Comparison of ENCODE assay signal across 6 mouse cellular contexts in the genomic region with DNA sequence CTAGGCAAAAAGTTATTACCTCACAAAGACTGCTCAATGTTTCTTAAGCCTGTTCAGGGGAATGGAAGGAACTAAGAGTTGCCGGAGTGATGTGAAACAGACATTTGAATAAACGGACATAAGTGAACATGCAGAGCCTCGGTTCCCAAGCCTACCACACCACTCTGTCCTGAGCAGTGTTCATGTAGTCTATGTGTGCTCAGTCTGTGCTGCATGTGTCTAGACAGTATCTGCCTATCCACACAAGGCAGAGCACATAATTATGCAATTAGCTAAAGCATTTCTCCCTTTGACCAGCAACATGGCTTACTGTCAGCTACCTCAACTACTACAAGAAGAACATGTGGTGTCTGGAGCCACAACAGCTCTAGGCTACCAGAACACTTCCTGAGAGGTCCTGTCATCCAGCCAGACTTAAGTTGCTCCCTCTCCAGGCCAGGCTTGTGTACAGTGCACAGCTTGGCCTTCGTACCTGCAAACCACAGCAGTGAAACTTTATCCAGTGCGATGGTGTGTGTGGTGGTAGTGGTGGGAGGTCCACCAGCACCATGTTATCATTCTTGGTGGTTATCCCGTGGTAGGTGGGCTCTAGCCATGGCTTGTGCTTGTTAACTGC. TPM values are rescaled to one million over a fixed set of nuclear protein-coding genes. Genes with fewer than 3 reads are reported as not detected.
"Had no signal": no experiment of that assay in that cellular context is flagged by ENCODE, and none has a peak within 500 bp of the region (broad histone marks: within the 10 kb centered on the region; RNA-seq: fewer than 3 reads in every experiment).

No protein-coding gene starts in this region.

RNA-seq across cellular contexts. Expression of a gene that starts 35.3 kb away (rescaled TPM):
- polyA plus RNA-seq: liver, embryonic 13.5 days; lung, embryonic 16.5 days; midbrain, embryonic 13.5 days; neural tube, embryonic 12.5 days; stomach, embryonic 14.5 days; urinary bladder, adult 2 months had no signal
